Mouse (Mus musculus) cerebellum, adult 9-11 months (tissue): ENCODE measurements around the gene Qsox1.
A peak's percentile ranks its signal among the peaks of the same experiment; 100 is the strongest.

ENCODE experiments used
- DNase-seq: peaks from one replicate; pipeline ENCODE4 v3.0.0; 2022

The Qsox1 gene

DNA sequence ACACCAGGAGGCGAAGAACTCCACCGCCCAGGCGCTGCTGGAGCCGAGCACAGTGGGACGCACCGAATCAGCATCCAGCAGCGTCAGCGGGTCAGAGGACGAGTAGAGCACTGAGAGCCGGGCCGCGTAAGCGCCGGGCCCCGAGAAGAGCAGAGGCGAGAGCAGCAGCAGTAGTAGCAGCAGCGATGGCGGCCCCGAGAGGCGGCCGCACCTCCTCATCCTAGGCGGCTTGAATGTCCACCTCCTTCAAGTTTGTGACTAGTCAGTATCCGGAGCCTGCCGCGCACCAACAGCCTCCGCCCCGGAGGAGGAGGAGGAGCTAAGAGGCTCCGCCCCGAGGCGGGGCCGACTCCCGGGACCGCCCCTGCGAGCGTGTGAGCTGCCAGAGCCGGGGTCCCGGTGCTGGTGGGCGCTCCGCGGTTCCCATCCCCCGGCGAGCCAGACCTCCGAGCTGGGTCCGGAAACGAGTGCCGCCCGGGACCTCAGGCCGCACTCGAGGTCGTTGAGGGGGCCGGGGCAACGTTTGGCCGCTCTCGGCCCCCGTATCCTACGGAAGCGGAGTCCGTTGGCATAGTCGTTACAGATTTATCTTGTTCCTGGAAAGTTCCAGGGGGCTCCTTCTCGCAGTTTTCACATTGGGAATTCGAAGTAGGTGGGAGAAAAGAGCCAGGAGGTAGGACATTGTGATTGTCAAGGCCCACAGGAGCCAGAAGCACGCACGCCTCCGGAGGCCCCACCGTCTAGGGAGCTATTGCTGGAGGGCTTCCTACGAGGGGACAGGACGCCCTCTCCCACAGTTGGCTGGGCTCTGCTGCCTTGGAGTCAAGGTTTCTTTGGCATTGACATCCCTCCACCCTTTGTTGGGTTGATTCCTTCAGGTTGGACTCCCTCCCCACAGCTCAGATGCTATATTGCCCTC is at the start of gene Qsox1:
Qsox1 (minus strand) TSS at position 309 of the 919 bp plus-strand sequence.
- DNase-seq: peak; percentile 79

DNA sequence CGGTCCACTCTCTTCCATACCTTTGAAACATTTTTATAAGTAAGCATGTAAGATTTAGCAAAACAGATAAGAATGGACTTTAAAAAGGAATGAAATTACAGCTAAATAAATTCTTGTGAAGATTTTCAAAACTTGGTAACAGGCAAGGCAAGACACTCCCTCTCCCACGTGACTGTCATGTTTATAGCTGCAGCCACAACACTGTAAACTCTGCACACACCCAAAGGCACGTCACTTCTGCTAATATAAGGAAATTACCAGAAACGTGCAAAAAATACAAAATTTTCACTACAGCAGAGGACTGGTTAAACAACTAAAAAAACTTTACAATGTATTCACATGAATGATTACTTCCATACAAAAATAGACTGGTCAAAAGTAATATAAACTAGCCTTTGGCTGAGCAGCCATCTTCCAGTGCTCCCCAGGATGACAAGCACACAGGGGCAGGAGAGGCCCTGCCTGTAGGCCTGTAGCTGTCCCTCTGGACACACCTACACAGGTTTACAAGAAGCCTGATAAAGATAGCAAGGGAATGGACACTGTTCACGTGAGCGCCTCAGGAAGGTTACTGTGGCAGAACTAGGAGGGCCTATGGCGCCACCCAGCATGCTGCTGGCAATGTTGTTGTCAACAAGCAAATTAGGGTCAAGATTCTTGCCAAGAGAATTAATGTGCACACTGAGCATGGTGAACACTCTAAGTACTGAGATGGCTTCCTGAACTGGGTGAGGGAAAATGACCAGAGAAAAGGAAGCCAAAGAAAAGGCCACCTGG is 42.4 kb upstream of the Qsox1 start:
- peak; percentile 96 for DNase-seq

DNA sequence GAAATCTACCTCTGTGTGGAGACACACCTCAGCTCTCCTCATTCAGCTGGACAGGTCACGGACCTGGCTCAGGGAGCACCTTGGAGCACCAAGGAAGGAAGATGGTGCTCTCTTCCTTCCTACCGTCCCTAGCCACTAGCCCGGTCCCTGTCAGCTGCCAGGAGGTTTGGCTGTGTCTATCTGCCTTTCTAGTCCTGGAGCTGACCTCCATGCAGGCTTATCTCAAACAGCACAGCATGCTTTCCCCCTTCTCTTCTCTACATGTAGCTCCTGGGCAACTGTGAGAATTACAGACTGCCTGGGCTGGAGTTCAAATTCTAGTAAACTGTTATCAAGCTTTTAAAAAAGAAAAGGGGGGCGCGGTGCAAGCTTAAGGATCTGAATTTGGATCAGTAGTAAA is 40.3 kb upstream of the Qsox1 start:
- DNase-seq: no peak

DNA sequence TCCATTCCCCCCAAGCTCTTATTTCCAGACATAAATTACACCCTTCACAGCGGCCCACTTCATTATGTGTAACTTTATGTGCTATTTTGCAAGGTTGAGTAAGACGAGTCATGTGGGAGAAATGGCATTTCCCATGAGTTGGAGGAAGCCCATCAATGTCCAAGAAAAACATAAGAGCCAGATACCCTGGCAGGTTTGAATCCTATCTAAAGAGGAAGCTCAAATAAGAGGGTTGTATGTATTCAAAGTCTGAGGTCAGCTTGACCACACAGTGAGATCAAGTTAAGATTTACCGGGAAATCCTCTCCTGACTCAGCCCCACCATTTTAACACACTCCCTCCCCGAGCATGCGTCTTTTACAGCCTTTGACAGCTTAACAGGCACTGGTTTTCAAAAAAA is 31.5 kb upstream of the Qsox1 start:
- no peak for DNase-seq

DNA sequence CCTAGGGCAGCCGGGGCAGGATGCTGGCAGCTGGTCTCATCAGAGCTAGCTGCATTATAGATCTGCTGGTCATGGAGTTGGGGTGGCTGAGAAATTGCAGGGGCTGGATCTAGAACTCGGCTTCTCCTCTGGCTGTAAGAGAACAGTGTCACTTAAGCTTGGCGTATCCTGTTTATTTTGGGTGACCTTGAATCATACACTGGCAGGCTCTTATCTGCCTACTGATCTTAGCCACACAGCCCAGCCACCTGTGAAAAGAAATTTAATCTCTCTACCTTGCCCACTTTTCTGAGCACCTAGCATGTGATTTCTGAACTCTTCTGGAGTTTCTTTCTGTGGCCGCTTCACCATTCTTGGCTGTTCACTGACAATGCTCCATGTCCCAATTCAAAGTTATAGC is 30.8 kb upstream of the Qsox1 start:
- no peak for DNase-seq

DNA sequence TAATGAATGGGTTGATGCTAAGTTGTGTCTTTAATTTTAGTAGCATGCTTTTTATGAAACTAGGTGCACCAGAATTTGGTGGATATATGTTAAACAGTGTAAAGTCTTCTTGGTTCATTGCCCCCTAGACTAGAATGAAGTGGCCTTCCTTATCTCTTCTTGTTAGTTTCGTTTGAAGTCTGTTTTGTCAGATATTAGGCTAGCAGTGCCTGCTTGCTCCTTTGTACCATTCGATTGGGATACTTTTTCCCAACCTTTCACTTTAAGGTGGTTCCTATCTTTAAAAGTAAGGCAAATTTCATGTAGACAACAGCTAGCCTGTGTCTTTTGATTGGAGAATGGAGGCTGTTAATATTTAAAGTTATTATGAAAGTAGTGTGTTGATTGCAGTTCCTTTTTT is 23.0 kb upstream of the Qsox1 start:
- no peak for DNase-seq

DNA sequence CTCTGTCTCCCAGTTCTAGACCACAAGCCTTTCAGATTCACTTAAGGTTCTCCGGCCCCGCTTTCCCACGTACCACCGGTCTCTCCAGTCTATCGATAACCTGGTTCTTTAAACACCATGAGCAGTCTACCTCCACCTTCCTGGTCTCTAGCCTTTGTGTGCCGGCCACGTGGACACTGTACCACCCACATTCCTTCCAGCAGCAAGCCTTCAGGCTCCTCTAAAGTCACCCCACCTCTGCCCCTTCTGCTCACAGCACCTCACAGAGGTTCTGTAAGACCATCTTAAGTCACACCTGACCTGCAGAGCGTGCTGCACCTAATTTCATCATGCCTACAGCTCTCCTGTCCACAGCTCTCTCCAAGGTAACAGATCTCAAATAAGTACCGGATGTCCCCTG is 20.9 kb upstream of the Qsox1 start:
- no peak for DNase-seq

DNA sequence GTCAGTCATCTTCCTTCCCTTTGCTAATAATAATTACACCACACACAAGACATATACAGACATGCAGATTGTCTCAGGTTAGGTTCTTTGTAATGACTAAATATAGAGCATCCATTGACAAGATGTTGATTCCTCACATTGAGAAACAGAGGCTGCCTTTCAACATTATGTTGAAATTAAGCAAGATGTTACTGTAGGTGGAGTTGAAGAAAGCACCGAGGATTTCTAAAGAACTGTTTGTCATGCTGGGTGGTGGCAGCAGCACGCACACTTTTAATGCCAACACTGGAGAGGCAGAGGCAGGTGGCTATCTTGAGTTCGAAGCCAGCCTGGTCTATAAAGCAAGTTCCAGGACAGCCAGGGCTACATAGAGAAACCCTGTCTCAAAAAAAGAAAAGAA is 19.3 kb upstream of the Qsox1 start:
- DNase-seq: no peak

DNA sequence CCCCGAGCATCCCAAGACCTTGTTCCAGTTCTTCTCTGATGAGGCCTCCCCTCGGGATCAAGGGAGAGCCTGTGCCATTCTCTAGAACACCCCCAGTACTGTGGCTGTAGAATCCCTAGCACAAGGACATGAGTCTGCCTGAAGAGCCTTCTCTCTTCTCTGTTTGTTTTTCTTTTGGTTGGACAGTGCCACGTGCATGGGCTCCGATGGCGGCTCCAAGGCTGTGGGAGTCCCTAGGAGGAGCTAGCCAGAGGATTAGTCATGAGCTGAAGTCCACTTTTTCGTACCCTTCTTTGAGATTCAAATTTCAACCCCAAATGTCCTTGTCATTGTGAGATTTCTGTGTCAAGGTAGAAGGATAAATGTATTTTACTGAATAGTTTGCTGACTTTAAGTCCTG is 18.2 kb upstream of the Qsox1 start:
- DNase-seq: no peak

DNA sequence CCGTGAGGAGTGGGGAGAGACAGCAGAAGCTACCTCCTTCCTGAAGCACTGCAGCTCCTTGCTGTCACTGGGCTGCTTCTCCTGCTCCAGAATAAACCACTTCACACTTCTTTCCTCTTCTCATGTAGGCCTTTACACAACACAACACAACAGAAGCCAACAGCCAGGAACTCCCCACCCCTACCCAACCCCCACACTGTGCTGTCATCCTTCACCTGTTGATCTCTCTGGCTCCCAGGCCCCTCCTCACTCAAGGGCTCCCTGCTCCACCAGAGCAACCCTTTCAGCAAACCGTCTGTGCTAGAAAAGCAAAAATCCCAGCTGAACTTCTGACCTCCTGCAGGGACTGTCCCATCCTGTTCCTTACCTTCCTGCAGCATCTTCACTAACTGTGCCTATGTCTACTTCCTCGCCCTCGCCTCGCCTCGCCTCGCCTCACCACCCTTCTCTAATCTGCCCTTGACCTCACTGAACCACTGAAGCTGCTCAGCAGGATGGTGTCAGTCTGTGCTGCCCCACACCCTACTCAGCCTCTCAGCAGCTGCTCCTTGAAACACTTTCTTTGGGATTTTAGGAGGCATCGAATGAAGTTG is 15.1 kb upstream of the Qsox1 start:
- DNase-seq: no peak

DNA sequence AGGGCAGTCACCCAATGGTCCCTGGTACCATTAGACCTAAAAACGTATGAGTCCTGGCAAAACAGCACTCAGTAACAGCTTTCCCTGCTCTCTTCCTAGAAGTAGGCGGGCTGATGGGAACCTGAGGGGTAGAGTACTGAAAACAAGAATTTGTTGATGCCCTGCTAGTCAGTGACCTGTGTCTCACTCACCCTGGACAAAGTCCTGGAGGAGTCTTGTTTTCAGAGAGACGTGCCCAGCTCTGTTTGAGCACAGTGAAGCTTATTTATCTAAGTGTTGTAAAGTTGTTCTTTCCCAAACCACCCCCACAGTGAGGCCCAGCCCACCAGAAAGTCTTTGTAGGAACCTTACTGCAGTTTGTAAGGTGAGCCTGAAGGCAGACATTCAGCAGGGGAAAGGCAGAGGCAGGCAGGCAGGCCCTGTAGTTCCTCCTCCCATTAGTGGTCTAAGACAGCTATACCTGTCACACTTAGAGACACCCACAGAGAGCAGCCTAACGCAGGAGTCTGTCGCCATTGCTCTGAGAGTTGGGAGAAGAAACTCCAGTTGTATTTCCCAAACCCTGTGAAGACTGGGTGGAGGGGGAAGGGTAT is 14.2 kb upstream of the Qsox1 start:
- DNase-seq: no peak

DNA sequence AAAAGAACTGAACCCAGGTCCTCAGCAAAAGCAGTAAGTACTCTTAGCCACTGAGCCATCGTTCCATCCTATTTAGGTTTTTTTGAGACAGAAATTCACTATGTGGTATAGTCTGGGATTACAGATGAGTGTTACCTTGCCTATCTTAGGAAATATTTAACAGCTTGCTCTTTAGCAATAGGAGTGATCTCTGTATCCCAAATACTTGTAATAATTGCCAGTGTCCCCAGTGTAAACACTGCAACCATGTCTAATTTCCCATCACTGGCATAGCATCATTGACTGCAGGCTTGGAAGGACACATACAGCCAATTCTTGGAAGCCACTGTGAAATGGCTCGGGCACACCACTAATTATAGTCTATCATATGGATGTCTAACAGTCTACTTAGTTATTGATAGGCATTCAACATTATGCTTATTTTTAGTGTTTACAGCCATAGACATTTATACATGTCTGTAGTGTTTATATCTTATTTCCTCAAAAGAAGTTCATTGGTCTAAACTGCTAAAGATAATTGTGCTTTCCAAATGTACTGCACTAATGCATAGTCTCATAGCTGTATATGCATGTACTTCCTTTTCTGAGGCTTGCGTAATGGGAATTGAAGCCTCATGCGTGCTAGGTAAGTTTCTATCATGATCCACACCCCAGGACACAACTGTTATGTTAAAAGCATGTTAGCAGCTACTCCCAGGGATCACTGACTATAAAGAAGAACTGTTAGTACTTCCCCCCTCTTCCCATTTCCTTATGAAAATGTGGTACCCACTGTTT is 13.4 kb upstream of the Qsox1 start:
- DNase-seq: no peak

DNA sequence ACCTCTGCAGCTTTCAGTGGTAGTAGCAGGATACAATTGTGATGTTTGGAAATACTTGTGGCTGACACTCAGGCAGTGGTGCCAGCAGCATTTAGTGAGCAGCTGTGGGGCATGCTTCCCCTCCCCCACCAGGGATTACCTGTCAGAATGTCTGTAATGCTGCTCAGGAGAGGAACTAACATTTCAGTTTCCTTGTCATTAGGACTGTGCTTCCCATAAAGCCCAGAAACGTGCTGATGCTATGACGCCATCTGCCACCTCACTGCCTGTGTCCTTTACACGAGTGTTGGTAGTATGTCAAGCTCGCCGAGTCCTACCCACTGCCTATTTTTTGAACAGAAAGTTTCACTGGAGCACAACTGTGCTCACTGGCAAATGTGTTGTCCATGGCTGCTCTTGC is 8.0 kb upstream of the Qsox1 start:
- no peak for DNase-seq

DNA sequence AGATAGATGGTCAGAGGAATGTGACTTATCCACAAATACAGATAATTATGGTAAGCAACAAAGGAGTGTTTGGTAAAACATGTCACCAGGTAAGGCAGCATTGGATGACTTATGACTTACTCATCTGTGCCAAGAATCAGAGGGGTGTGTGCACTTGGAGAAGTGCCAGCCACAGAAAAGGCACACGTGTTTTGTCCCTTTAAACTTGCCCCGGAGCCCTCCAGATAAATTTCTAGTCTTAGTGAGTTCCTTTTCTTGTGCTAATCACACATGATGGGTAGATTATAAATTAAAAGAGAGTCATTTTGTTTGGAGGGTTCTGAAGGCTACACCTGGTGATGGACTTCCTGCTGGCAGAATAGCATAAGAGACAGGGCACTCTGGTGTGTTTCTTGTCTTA is 3.5 kb upstream of the Qsox1 start:
- DNase-seq: no peak

DNA sequence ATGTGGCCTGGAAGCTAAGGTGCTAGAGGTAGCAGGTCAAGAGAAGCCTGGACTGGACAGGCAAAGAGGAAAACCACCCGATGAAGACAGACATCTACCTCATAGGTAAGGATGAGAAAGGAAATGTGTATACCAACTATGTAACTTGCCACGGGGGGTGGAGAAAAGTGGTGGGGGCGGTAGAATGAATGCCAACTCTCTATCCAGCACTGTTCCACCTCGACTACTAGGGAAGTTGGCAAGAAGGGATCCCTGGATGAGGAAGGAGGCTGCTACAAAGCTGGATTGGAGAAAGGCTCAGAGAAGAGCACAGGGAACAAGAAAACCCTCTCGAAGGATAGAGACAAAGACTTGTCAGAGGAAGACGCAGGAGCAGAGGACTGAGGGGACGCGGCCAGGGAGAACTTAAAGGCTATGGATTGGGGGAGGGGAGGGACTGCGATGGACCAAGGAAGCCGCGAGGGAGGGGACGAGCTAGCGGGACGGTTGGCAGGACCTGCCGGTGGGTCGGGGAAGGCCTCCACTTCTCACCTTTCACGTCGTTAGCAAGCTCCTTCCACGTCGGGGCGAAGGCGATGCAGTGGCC is 601 bp downstream of the Qsox1 start:
- no peak for DNase-seq

DNA sequence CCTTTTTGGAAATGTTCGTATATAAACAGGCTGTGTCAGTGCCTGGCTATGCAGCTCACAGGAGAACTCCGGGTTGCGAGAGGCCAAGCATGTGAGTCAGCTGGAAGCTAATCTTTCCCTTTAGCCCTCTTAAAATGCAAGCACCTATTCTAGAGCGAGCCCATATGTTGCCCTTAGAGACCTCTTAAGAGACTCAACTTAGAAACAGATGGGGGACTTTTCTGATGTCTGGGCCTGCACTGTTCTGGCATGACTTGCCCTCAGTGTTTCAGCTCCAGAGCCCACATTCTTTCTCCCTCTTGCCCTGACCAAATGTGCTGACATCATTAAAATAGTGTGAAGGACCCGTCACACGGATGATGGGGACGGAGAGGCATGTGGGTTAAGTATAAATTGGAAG is 2.1 kb downstream of the Qsox1 start:
- no peak for DNase-seq

DNA sequence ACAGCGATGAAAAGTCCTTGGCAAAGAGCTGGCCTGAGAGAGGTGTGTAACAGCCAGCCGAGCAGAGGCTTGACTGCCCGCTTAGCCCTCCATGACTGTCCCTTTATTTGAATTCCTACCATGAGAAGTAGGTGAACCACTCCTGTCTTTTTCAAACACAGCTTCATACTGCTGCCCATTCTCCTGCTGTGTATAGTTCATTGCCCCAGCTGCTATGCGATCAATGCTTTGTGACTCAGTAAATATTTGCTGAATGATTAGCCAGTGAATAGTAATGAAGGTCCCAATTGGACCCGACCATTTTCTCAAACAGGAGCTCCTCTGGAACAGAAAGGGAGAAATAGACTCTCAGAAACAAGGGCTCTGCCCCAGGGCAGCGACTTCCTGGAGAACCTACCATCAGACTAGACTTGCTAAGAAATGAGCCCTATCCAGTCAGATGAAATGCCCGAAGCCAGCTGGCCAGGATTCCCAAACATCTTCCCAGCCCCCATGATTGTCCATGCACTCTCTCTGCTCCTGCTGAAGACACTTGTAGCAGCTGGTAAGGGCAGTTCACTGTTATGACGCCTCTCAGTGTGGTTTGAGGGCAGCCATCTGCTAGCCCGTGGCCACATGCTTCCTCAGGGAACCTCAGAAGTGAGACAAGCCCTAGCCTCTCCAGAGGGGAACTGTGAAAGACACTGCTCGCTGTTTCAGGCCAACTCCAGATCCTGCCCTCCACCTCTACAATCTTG is 2.8 kb downstream of the Qsox1 start:
- DNase-seq: peak; percentile 25

DNA sequence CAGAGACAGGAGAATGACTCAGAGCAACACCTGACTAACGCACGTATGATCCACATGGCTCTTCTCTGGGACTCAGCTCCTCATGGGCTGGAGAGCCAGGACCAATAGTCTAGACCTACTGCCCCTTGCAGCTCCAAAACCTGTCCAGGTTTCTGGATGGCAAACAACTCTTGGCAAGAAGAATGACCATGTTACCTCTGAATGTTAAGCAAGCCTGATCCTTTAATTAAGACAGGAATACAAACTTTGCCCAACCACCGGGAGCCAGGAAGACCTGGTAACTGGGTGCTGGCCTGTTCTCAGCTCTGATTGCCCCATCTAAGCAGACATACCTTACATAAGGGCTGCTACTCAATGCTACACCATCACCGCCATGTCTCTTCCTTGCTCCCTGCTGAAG is 4.4 kb downstream of the Qsox1 start:
- DNase-seq: no peak

DNA sequence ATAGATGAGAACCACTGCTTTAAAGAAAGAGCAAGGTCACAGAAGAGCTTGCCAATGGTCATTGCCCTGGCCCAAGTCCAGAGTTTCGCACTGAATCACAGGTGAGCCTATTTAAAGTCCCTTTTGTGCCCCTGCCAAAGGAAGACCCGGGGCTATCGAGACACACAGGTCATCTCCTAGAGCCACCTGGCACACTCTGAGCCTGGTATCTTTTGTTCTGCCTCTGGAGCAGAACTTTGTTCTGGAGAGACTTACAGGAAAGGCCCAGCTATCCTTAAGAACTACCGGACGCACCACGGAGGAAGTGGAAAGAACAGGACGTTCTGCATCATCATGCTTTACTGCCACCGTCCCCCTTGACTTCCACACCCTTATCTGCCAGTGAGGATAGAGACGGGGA is 7.1 kb downstream of the Qsox1 start:
- no peak for DNase-seq

DNA sequence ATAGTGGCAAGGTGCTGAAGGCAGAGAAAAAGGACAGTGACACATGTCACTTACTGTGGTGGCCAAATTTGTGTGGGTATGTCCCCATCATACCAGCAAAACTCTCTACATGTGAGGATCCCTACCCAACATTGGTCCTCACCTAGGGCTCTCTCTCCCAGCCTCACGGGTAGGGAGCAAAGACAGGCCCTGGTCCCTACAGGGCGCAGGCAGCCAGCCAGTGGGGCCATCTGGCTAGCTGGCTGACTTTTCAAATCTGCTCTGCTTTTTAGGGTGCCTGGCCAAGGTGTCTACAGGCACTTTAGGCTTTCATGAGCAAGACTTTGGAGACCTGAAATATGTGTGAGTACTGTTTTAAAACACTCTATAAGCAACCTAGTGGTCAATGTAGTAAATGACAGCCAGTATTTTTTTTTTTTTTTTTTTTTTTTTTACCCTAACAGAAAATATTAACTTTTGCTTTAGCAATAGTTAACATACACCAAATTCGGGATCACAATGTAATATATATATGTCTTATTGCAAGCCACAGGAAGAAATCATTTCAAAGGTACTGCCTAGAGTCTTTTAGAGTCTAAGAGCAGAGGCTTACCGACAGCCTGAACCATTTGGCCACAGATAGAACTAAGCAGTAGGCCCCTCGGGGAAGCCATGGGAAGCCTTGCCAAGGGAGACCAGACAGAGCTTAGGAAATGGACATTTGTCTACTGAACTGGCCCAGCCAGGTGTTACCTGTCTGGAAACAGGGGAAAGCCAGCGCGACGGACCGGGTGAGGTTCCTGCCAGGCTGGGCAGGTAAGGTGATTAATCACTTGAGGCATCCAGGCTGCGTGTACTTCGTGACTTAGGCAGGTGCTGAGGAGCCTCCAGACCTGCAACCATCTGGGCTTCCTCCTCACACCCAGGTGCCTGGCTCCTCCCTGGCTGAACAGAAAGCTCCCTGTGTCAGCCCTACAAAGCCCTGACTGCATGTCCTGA is 11.4 kb downstream of the Qsox1 start:
- peak; percentile 87 for DNase-seq
